Mouse (Mus musculus): ENCODE results near the gene Trim47. TPM values are rescaled to one million over a fixed set of nuclear protein-coding genes. Genes with fewer than 3 reads are reported as not detected.

Gene Trim47
- polyA plus RNA-seq, 1 experiment from 2014 or later = 11.6 TPM

DNA sequence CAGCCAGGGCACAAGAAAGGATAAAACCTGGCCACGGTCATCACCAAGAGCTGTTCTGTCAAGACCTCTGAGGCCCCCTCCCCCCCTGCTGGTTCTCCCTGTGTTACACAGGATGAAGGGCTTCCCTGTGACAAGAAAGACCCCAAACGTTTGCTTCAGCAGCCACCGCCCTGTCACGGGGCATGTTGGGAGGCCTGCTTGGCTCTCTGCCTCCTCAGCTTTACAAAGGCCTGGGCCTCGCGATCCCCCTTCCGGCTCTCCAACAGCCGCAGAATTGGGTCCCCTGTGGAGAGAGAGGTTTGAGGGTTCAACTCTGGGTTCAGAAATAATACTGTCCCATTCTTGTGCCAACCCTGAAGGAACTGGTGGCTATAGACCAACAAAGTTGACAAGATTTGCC lies 64.5 kb downstream of the Trim47 start:
- no peak for ATAC-seq (ENCODE audit: low FRiP score, low read depth)
- H3K27ac ChIP-seq (replicated peaks) = no peak overlapping the region
- H3K4me2 ChIP-seq = no peak overlapping the region
- peaks cover 27% of the 10 kb centered on the region for H3K36me3 ChIP-seq
- no peak overlapping the region for H3K4me3 ChIP-seq
- no peaks in the 10 kb centered on the region for H3K27me3 ChIP-seq
- H3K4me1 ChIP-seq (replicated peaks) = 0 out of 2 replicates have a peak, but pooled peaks cover 3% of the 10 kb centered on the region
- 45% methylated on average over 8 of the region's 8 CpGs for WGBS
- no peak overlapping the region for H3K9ac ChIP-seq
- no peaks in the 10 kb centered on the region for H3K9me3 ChIP-seq

- Histone ChIP-seq H3K9me3 (no peaks in the 10 kb centered on the region), H3K27me3 (no peaks in the 10 kb centered on the region), H3K4me2 (no peak overlapping the region), H3K4me3 (no peak overlapping the region), H3K4me1 (replicated peaks) (0 out of 2 replicates have a peak, but pooled peaks cover 3% of the 10 kb centered on the region), H3K36me3 (peaks cover 33% of the 10 kb centered on the region), H3K27ac (replicated peaks) (no peak overlapping the region), H3K9ac (no peak overlapping the region)
- no peak for ATAC-seq (ENCODE audit: low FRiP score, low read depth)
- 85% methylated on average over 13 of the region's 13 CpGs for WGBS
Observed at GRCm38 (mm10) chr11:116061641-116062415, 65.2 kb downstream of the Trim47 start.

- Histone ChIP-seq H3K27ac (replicated peaks) (no peak overlapping the region), H3K9ac (no peak overlapping the region), H3K4me2 (no peak overlapping the region), H3K4me1 (replicated peaks) (0 out of 2 replicates have a peak, but pooled peaks cover 3% of the 10 kb centered on the region), H3K4me3 (no peak overlapping the region), H3K36me3 (peaks cover 43% of the 10 kb centered on the region), H3K9me3 (no peaks in the 10 kb centered on the region), H3K27me3 (no peaks in the 10 kb centered on the region)
- WGBS = 92% methylated on average over 9 of the region's 9 CpGs
- ATAC-seq (ENCODE audit: low FRiP score, low read depth) = no peak
Observed at GRCm38 (mm10) chr11:116060596-116060995, 66.4 kb downstream of the Trim47 start.

- Histone ChIP-seq H3K4me3 (no peak overlapping the region), H3K27me3 (no peaks in the 10 kb centered on the region), H3K27ac (replicated peaks) (no peak overlapping the region), H3K4me2 (no peak overlapping the region), H3K9ac (no peak overlapping the region), H3K36me3 (peaks cover 52% of the 10 kb centered on the region), H3K4me1 (replicated peaks) (0 out of 2 replicates have a peak, but pooled peaks cover 3% of the 10 kb centered on the region), H3K9me3 (no peaks in the 10 kb centered on the region)
- WGBS = 90% methylated on average over 11 of the region's 11 CpGs
- ATAC-seq (ENCODE audit: low FRiP score, low read depth) = no peak
Observed at GRCm38 (mm10) chr11:116059691-116060025, 67.4 kb downstream of the Trim47 start.

DNA sequence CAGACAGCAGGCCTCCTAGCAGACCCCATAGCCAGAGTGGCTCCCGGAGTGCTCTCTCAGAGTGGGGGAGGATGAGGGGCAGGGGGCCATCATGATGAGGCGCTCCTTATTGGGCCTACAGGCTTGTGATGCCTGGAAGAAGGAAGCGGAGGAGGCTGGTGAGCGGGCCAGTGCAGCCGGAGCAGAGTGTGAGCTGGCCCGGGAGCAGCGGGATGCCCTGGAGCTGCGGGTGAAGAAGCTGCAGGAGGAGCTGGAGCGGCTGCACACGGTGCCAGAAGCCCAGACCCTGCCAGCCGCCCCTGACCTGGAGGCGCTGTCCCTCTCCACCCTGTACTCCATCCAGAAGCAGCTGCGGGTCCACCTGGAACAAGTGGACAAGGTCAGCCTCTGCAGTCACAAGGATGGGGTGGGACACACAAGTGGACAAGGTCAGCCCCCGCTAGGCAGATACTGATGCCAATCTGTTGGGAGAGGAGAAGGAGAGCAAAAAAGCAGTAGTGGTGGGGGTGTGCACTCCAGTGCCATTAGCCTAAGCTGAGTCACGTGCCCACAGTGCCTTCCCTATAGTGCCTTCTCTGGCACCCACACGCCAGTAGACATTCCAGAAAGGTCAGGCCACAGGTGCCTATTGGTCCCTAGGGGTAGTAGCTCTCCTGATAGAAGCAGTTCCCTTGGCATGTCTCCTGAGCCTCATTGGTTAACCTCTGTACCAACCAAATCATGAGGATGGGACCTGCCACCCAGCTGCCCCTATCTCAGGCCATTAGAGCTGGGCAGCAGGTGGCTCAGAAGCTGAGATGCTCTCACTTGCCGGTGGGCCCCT lies 67.9 kb downstream of the Trim47 start:
- Histone ChIP-seq H3K36me3 (peaks cover 57% of the 10 kb centered on the region), H3K9me3 (no peaks in the 10 kb centered on the region), H3K4me3 (no peak overlapping the region), H3K4me1 (replicated peaks) (0 out of 2 replicates have a peak, but pooled peaks cover 3% of the 10 kb centered on the region), H3K27me3 (no peaks in the 10 kb centered on the region), H3K4me2 (no peak overlapping the region), H3K27ac (replicated peaks) (no peak overlapping the region), H3K9ac (no peak overlapping the region)
- WGBS = 87% methylated on average over 17 of the region's 17 CpGs
- no peak for ATAC-seq (ENCODE audit: low FRiP score, low read depth)

DNA sequence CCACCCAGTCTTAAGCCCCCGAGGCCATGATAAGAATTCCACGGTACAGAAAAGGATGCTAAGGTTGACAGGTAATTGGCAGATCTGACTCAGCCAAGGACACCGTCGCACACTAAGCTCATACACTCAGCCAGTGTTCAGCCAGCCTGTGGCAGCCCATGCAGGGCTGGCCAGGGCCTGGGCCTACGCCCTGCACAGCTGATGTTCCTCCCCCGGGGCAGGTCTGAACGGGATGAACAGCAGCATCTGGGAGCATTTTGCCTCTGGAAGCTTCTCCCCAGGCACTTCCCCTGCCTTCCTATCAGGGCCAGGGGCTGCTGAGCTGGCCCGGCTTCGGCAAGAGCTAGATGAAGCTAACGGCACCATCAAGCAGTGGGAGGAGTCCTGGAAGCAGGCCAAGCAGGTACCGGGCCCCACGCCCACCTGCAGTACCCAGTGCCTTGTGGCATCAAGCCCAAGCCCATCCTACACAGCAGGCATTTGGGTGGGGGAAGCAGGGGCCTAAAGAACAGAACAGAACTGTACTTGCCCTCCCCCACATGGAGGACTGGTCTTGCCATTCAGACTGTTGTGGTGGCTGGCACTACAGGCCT lies 68.9 kb downstream of the Trim47 start:
- ATAC-seq (ENCODE audit: low FRiP score, low read depth) = no peak
- Histone ChIP-seq H3K36me3 (peaks cover 66% of the 10 kb centered on the region), H3K27me3 (no peaks in the 10 kb centered on the region), H3K27ac (replicated peaks) (no peak overlapping the region), H3K4me3 (no peak overlapping the region), H3K9ac (no peak overlapping the region), H3K4me1 (replicated peaks) (no peaks in the 10 kb centered on the region), H3K4me2 (no peak overlapping the region), H3K9me3 (no peaks in the 10 kb centered on the region)
- 80% methylated on average over 12 of the region's 12 CpGs for WGBS

DNA sequence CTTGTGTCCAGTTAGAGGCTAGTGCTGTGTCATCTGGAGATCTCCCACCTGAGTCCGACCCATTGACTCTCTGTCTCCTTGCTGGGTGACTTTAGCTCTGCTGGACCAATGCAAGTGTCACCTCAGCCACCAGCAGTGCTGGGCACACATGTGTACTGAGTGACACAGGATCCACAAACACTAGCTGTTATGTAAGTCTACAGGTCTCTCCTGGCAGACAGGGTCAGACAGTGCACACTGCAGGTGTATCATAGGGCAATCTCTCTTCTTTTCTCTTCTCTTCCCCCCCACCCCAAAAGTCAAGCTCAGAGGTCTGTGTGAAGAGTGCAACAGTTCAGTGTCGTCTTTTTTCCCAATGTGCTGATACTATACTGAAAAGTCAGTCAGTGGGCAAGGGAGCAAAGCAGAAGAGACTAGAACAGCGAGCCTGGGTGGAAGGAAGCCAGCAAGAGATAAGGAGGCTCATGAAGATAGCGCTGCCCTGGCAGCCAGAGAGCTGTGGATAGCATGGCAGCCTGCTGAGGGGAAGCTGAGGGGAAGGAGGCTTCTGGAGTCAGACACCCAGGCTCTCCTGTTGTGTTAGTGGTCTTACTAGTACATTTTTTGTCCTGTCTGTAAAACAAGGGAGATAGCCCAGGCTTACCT lies 69.7 kb downstream of the Trim47 start:
- H3K9me3 ChIP-seq = no peaks in the 10 kb centered on the region
- 93% methylated on average over 4 of the region's 4 CpGs for WGBS
- no peak overlapping the region for H3K9ac ChIP-seq
- no peaks in the 10 kb centered on the region for H3K4me1 ChIP-seq (replicated peaks)
- ATAC-seq (ENCODE audit: low FRiP score, low read depth) = no peak
- peaks cover 74% of the 10 kb centered on the region for H3K36me3 ChIP-seq
- H3K27ac ChIP-seq (replicated peaks) = no peak overlapping the region
- no peaks in the 10 kb centered on the region for H3K27me3 ChIP-seq
- no peak overlapping the region for H3K4me3 ChIP-seq
- no peak overlapping the region for H3K4me2 ChIP-seq

GRCm38 (mm10) chr11:116055873-116056272 lies 71.1 kb downstream of the Trim47 start:
- ATAC-seq (ENCODE audit: low FRiP score, low read depth) = no peak
- Histone ChIP-seq H3K9me3 (no peaks in the 10 kb centered on the region), H3K27me3 (no peaks in the 10 kb centered on the region), H3K36me3 (peaks cover 82% of the 10 kb centered on the region), H3K9ac (no peak overlapping the region), H3K4me1 (replicated peaks) (no peaks in the 10 kb centered on the region), H3K27ac (replicated peaks) (no peak overlapping the region), H3K4me2 (no peak overlapping the region), H3K4me3 (no peak overlapping the region)
- 98% methylated on average over 11 of the region's 11 CpGs for WGBS

Other genes starting within 250 kb of the Trim47 start
- 1.9 and 2.2 TPM in 2 replicates for gene Smim5, start 227.2 kb downstream of the Trim47 start, polyA plus RNA-seq (2015; fragmentation: Nextera tagmentation; extraction: Ambion mirVana)
- gene Smim6, start 215.2 kb downstream of the Trim47 start, polyA plus RNA-seq (2015; fragmentation: Nextera tagmentation; extraction: Ambion mirVana) = 0.93 and 1.1 TPM in 2 replicates
- 42.9 and 43.4 TPM in 2 replicates for gene Sap30bp, start 193.9 kb downstream of the Trim47 start, polyA plus RNA-seq (2015; fragmentation: Nextera tagmentation; extraction: Ambion mirVana)
- gene Recql5, start 193.7 kb downstream of the Trim47 start, polyA plus RNA-seq (2015; fragmentation: Nextera tagmentation; extraction: Ambion mirVana) = 18.7 and 23.8 TPM in 2 replicates
- gene Itgb4, start 152.5 kb downstream of the Trim47 start, polyA plus RNA-seq (2015; fragmentation: Nextera tagmentation; extraction: Ambion mirVana) = 1.7 and 1.9 TPM in 2 replicates
- 62.5 and 70.9 TPM in 2 replicates for gene Galk1, start 114.5 kb downstream of the Trim47 start, polyA plus RNA-seq (2015; fragmentation: Nextera tagmentation; extraction: Ambion mirVana)
- 1,686 and 1,716 TPM in 2 replicates for gene H3f3b, start 99.2 kb downstream of the Trim47 start, polyA plus RNA-seq (2015; fragmentation: Nextera tagmentation; extraction: Ambion mirVana)
- gene Unk, start 96.9 kb downstream of the Trim47 start, polyA plus RNA-seq (2015; fragmentation: Nextera tagmentation; extraction: Ambion mirVana) = 32.1 and 37.0 TPM in 2 replicates
- 1.0 and 1.6 TPM in 2 replicates for gene Unc13d, start 49.2 kb downstream of the Trim47 start, polyA plus RNA-seq (2015; fragmentation: Nextera tagmentation; extraction: Ambion mirVana)
- 149 and 196 TPM in 2 replicates for gene Wbp2, start 40.2 kb downstream of the Trim47 start, polyA plus RNA-seq (2015; fragmentation: Nextera tagmentation; extraction: Ambion mirVana)
- gene Trim65, start 3.9 kb upstream of the Trim47 start, polyA plus RNA-seq (2015; fragmentation: Nextera tagmentation; extraction: Ambion mirVana) = 3.0 and 4.0 TPM in 2 replicates
- gene Mrpl38, start 11.7 kb upstream of the Trim47 start, polyA plus RNA-seq (2015; fragmentation: Nextera tagmentation; extraction: Ambion mirVana) = 86.2 and 89.0 TPM in 2 replicates
- gene Fbf1, start 41.0 kb upstream of the Trim47 start, polyA plus RNA-seq (2015; fragmentation: Nextera tagmentation; extraction: Ambion mirVana) = 55.7 and 59.0 TPM in 2 replicates
- 90.6 and 104 TPM in 2 replicates for gene Ten1, start 71.6 kb upstream of the Trim47 start, polyA plus RNA-seq (2015; fragmentation: Nextera tagmentation; extraction: Ambion mirVana)
- gene Acox1, start 71.8 kb upstream of the Trim47 start, polyA plus RNA-seq (2015; fragmentation: Nextera tagmentation; extraction: Ambion mirVana) = 60.6 and 61.4 TPM in 2 replicates
- 1.0 and 1.1 TPM in 2 replicates for gene Evpl, start 110.9 kb upstream of the Trim47 start, polyA plus RNA-seq (2015; fragmentation: Nextera tagmentation; extraction: Ambion mirVana)
- 63.9 and 66.1 TPM in 2 replicates for gene Srp68, start 147.0 kb upstream of the Trim47 start, polyA plus RNA-seq (2015; fragmentation: Nextera tagmentation; extraction: Ambion mirVana)
- gene Galr2, start 153.7 kb upstream of the Trim47 start, polyA plus RNA-seq (2015; fragmentation: Nextera tagmentation; extraction: Ambion mirVana) = 0.51 and 0.68 TPM in 2 replicates
- 106 and 108 TPM in 2 replicates for gene Exoc7, start 180.0 kb upstream of the Trim47 start, polyA plus RNA-seq (2015; fragmentation: Nextera tagmentation; extraction: Ambion mirVana)
- 13.7 and 23.2 TPM in 2 replicates for gene Foxj1, start 208.2 kb upstream of the Trim47 start, polyA plus RNA-seq (2015; fragmentation: Nextera tagmentation; extraction: Ambion mirVana)